Mouse (Mus musculus) testis, adult 2 months (tissue): ENCODE data around the gene Dst. TPM values are rescaled to one million over a fixed set of nuclear protein-coding genes. Genes with fewer than 3 reads are reported as not detected.

Experiments used
- H3K27ac ChIP-seq: fragments of 200-500 bp; 2 replicates; pipeline ENCODE4 v1.5.1; 2012; ENCODE audit warnings: low read depth, low read length; ENCODE audit not compliant: control insufficient read depth, insufficient read depth
- H3K27me3 ChIP-seq: fragments of 200-500 bp; 2 replicates; pipeline ENCODE4 v1.6.1; 2012; ENCODE audit warnings: mild to moderate bottlenecking, low read length, moderate library complexity; ENCODE audit not compliant: control insufficient read depth, insufficient read depth
- H3K36me3 ChIP-seq: fragments of 200-500 bp; 2 replicates; pipeline ENCODE4 v1.6.1; 2012; ENCODE audit warnings: mild to moderate bottlenecking, low read length; ENCODE audit not compliant: control insufficient read depth, insufficient read depth
- H3K4me1 ChIP-seq: fragments of 200-500 bp; 2 replicates; pipeline ENCODE4 v1.6.1; 2012; ENCODE audit warnings: low read length; ENCODE audit not compliant: control insufficient read depth, insufficient read depth
- H3K4me3 ChIP-seq: fragments of 200-500 bp; 2 replicates; pipeline ENCODE4 v1.5.1; 2012; ENCODE audit warnings: low read depth, mild to moderate bottlenecking, low read length, moderate library complexity, mixed read lengths; ENCODE audit not compliant: control insufficient read depth
- CTCF ChIP-seq: fragments of 200-500 bp; IDR thresholded peaks from 2 replicates; pipeline ENCODE4 v1.5.1; 2012; ENCODE audit warnings: low read depth, mild to moderate bottlenecking, inconsistent platforms, low read length, moderate library complexity; ENCODE audit not compliant: control insufficient read depth, insufficient read depth, insufficient replicate concordance
- POLR2A ChIP-seq: fragments of 200-500 bp; IDR thresholded peaks from 2 replicates; pipeline ENCODE4 v1.6.1; 2012; ENCODE audit warnings: low read depth, mild to moderate bottlenecking, inconsistent platforms, low read length, moderate library complexity; ENCODE audit not compliant: control insufficient read depth
- polyA plus RNA-seq: library from polyadenylated mRNA; depleted of rRNA; stranded (reverse); fragments of >200 nt; gene quantifications from 2 replicates; pipeline ENCODE4 v1.2.3, GENCODE M21; 2012

The Dst gene
- polyA plus RNA-seq, 1 experiment, result 33.0 TPM

DNA sequence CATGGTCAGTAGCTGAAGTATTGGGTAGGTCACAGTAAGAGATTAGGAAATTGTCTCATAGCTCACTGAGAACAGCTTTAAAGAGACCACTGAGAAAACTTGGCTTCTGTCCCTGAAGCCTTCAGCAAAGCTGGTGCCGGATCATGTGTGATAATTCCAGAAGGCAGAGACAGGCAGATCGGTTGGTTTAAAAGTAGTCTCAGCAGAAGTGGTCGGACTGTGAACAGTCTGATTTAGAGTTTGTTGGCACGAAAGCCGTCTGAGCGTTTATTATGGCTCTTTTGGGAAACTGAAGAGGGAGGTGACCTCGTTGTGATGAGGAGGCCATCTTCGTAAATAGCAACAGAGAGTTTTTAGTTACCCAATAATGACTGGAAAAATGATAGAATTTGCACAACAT is 52.4 kb downstream of the Dst start:
- Histone ChIP-seq H3K27me3 (no peaks in the 10 kb centered on the region), H3K4me3 (no peak overlapping the region), H3K27ac (no peak overlapping the region), H3K36me3 (no peaks in the 10 kb centered on the region), H3K4me1 (no peaks in the 10 kb centered on the region)
- TF ChIP-seq POLR2A, result no peak
- no peak for TF ChIP-seq CTCF

GRCm38 (mm10) chr1:33964643-33965042 is 56.6 kb downstream of the Dst start:
- no peaks in the 10 kb centered on the region for H3K27me3 ChIP-seq
- H3K4me1 ChIP-seq, result no peaks in the 10 kb centered on the region
- H3K4me3 ChIP-seq, result no peak overlapping the region
- H3K36me3 ChIP-seq, result no peaks in the 10 kb centered on the region
- TF ChIP-seq CTCF, result no peak
- H3K27ac ChIP-seq, result no peak overlapping the region

DNA sequence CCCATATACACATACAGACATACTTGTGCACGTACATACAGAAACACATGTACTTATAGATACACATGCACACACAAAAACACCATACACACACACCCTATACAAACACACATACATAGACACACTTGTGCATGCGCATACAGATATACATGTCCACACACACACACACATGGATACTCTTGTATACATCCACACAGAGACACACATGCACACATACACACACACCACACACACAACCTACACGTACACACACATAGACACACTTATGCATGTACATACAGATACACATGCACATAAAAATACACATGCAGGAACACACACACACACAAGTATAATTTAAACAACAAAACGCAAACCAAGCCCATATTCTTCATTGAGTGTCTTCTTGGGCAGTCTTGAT is 57.8 kb downstream of the Dst start:
- TF ChIP-seq CTCF, result no peak
- TF ChIP-seq POLR2A, result no peak
- no peak overlapping the region for H3K27ac ChIP-seq
- H3K36me3 ChIP-seq, result no peaks in the 10 kb centered on the region
- no peak overlapping the region for H3K4me3 ChIP-seq
- no peaks in the 10 kb centered on the region for H3K4me1 ChIP-seq
- no peaks in the 10 kb centered on the region for H3K27me3 ChIP-seq

- Histone ChIP-seq H3K4me1 (no peaks in the 10 kb centered on the region), H3K27me3 (no peaks in the 10 kb centered on the region), H3K4me3 (no peak overlapping the region), H3K36me3 (no peaks in the 10 kb centered on the region), H3K27ac (no peak overlapping the region)
- no peak for TF ChIP-seq CTCF
- TF ChIP-seq POLR2A, result no peak
Measured at GRCm38 (mm10) chr1:33966328-33966727, 58.3 kb downstream of the Dst start.

DNA sequence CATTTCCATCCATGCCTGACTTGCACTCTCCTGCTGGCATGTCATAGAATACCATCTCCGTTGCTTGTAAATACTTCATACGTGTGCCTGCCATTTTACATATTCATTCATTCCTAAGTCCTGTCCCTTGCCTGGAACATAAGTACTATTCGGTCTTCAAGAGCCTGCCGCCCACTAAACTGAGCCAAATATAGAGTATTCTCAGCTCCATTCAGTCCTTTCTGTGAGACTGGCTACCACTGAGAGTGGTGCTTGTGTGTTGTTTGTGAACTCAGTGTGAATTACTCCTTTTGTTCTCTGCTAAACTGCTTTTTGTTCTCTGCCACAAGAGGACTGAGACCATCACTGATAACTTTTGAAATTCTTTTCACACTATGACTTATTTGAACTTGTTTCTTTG is 59.2 kb downstream of the Dst start:
- H3K4me1 ChIP-seq, result no peaks in the 10 kb centered on the region
- H3K27ac ChIP-seq, result no peak overlapping the region
- no peak overlapping the region for H3K4me3 ChIP-seq
- no peaks in the 10 kb centered on the region for H3K27me3 ChIP-seq
- H3K36me3 ChIP-seq, result no peaks in the 10 kb centered on the region
- no peak for TF ChIP-seq POLR2A
- TF ChIP-seq CTCF, result no peak

DNA sequence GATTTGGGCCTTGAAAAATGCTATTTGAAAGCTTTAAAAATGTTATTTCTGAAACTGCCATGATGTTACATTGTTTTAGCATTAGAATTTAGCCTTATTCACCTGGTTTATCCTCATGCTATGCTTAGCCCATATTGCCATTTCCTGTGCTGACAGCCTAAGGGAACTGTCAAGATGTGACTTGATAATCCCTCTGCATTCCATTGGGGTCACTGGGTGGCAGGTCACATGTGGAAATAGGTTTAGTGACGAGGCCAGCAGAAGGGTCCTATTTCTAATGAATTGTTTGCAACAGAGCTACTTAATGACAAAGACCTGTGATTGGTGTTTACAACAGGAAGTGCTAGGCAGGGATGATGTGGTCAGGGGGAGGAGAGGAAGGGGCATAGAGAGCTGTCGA is 61.9 kb downstream of the Dst start:
- no peak for TF ChIP-seq CTCF
- TF ChIP-seq POLR2A, result no peak
- H3K27ac ChIP-seq, result no peak overlapping the region
- H3K27me3 ChIP-seq, result no peaks in the 10 kb centered on the region

GRCm38 (mm10) chr1:33974401-33974800 is 66.4 kb downstream of the Dst start:
- Histone ChIP-seq H3K36me3 (no peaks in the 10 kb centered on the region), H3K27ac (no peak overlapping the region), H3K4me3 (no peak overlapping the region), H3K27me3 (no peaks in the 10 kb centered on the region), H3K4me1 (no peaks in the 10 kb centered on the region)
- TF ChIP-seq CTCF (no peak), POLR2A (no peak)

More for the DNA sequence above, 61.9 kb downstream of the Dst start:
- H3K36me3 ChIP-seq, result no peaks in the 10 kb centered on the region
- no peaks in the 10 kb centered on the region for H3K4me1 ChIP-seq
- H3K4me3 ChIP-seq, result no peak overlapping the region

- Histone ChIP-seq H3K27ac (no peak overlapping the region), H3K4me1 (no peaks in the 10 kb centered on the region), H3K36me3 (no peaks in the 10 kb centered on the region), H3K4me3 (no peak overlapping the region), H3K27me3 (no peaks in the 10 kb centered on the region)
- TF ChIP-seq POLR2A (no peak), CTCF (no peak)
Measured at GRCm38 (mm10) chr1:33975333-33975732, 67.3 kb downstream of the Dst start.

DNA sequence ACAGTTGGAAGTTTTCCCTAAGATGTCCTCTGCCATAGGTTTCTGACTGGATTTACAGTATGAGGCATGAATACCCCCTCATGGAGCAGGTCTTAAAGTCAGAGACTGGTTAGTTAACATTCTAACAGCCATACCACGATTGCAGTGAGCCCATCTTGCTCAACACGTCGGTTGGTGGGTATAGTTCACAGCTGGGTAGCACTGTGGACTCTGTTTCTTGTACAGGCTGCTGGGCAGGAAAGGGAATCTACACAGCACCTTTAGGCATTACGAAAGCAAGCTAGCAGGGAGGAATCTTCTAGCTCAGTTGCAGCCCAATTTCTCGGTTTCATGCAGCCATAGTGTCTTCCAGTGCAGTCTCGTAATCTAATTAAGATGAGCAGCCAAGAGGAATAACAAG is 69.8 kb downstream of the Dst start:
- no peak for TF ChIP-seq POLR2A
- no peak for TF ChIP-seq CTCF
- Histone ChIP-seq H3K27me3 (no peaks in the 10 kb centered on the region), H3K36me3 (no peaks in the 10 kb centered on the region), H3K4me1 (no peaks in the 10 kb centered on the region), H3K27ac (no peak overlapping the region), H3K4me3 (no peak overlapping the region)
